31 mouse cellular contexts compared by ENCODE assay signal in the genomic region with DNA sequence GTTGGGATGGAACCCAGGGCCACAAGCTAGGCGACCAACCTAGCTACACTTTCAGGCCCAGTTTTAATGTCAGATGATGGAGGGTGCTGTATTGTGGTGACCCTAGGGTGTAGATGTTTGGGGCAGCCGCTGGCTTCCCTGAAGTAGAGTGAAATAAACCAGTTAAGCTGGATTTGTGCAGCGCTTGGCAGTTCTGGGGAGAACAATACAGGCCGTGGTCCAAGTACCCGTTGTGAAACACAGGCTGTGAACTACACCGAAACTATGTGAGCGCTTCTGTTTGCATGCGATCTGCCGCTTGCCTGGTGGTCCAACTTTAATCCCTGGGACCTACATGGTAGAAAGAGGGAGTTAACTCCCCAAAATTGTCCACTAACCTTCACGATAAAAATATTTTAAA. TPM values are rescaled to one million over a fixed set of nuclear protein-coding genes. Genes with fewer than 3 reads are reported as not detected.
DNase-seq lines count a peak whose midpoint lies in the region; ATAC-seq lines count a peak whose summit lies in the region.
"Had no signal": no experiment of that assay in that cellular context is flagged by ENCODE, and none has a peak within 500 bp of the region (broad histone marks: within the 10 kb centered on the region; RNA-seq: fewer than 3 reads in every experiment).

No protein-coding gene starts in this region.

- H3K9me3 ChIP-seq in heart, embryonic 12.5 days (replicated peaks), result no peaks in the 10 kb centered on the region
- H3K9me3 ChIP-seq in lung, embryonic 16.5 days (ENCODE audit: control insufficient read depth, low read length), result no peaks in the 10 kb centered on the region
- no peaks in the 10 kb centered on the region for H3K9me3 ChIP-seq in midbrain, embryonic 13.5 days
- H3K9me3 ChIP-seq: forebrain, embryonic 13.5 days; G1E; heart, embryonic 15.5 days; intestine, embryonic 15.5 days; limb, embryonic 13.5 days; midbrain, embryonic 12.5 days had no signal

- H3K4me1 ChIP-seq in heart, embryonic 12.5 days (replicated peaks), result peaks cover 18% of the 10 kb centered on the region
- H3K4me1 ChIP-seq in lung, embryonic 16.5 days (replicated peaks; ENCODE audit: control insufficient read depth, insufficient read depth, low read length), result no peaks in the 10 kb centered on the region; the same call in none of the 2 replicates
- peaks cover 4% of the 10 kb centered on the region; the same call in 1 of the 2 replicates for H3K4me1 ChIP-seq in midbrain, embryonic 13.5 days (replicated peaks)
- H3K4me1 ChIP-seq: midbrain, embryonic 12.5 days had no signal

- no peak overlapping the region for H3K9ac ChIP-seq in heart, embryonic 12.5 days
- no peak overlapping the region for H3K9ac ChIP-seq in lung, embryonic 16.5 days (ENCODE audit: low read length)
- H3K9ac ChIP-seq in midbrain, embryonic 13.5 days (replicated peaks), result no peak overlapping the region
- H3K9ac ChIP-seq: forebrain, embryonic 13.5 days; heart, embryonic 15.5 days; intestine, embryonic 15.5 days; limb, embryonic 13.5 days; midbrain, embryonic 12.5 days had no signal

- ATAC-seq in heart, embryonic 12.5 days (ENCODE audit: insufficient number of reproducible peaks, low FRiP score), result no peak
- peak; percentile 56 for ATAC-seq in lung, embryonic 16.5 days (ENCODE audit: low read depth)
- no peak for ATAC-seq in midbrain, embryonic 13.5 days
- ATAC-seq: forebrain, embryonic 13.5 days; hindbrain, embryonic 16.5 days; Patski had no signal

- no peak for DNase-seq in heart, adult 11 months
- DNase-seq in NIH3T3 (ENCODE audit: low read depth), result peak; percentile 71
- DNase-seq in lung, postnatal 4 days, result peak; percentile 59 to 71
- DNase-seq in ovary, adult 18-20 months (ENCODE audit: low spot score), result no peak
- DNase-seq: adrenal gland, postnatal 25 days; cerebellum, adult 18-20 months; cerebellum, postnatal 10 days; gastrocnemius, postnatal 10 days; kidney, adult 8-10 months; kidney, postnatal 10 days; retina, postnatal 1 day; right cerebral cortex, postnatal 14 days; thymus, postnatal 25 days had no signal

- H3K27ac ChIP-seq in heart, embryonic 12.5 days (ENCODE audit: poor library complexity, severe bottlenecking), result 0 out of 2 replicates have a peak overlapping the region, but pooled peaks have one; percentile 11
- H3K27ac ChIP-seq in lung, embryonic 16.5 days (ENCODE audit: low read length), result peak overlapping the region; percentile 26
- no peak overlapping the region for H3K27ac ChIP-seq in midbrain, embryonic 13.5 days
- H3K27ac ChIP-seq: forebrain, embryonic 13.5 days; heart, embryonic 15.5 days; intestine, embryonic 15.5 days; limb, embryonic 13.5 days; midbrain, embryonic 12.5 days had no signal

- H3K27me3 ChIP-seq in heart, embryonic 12.5 days (replicated peaks), result no peaks in the 10 kb centered on the region
- H3K27me3 ChIP-seq in lung, embryonic 16.5 days (ENCODE audit: control insufficient read depth, insufficient read depth, low read depth, low read length), result no peaks in the 10 kb centered on the region
- no peaks in the 10 kb centered on the region for H3K27me3 ChIP-seq in midbrain, embryonic 13.5 days
- H3K27me3 ChIP-seq: forebrain, embryonic 13.5 days; heart, embryonic 15.5 days; limb, embryonic 13.5 days; Patski had no signal

- H3K36me3 ChIP-seq in heart, embryonic 12.5 days, result no peaks in the 10 kb centered on the region
- H3K36me3 ChIP-seq in lung, embryonic 16.5 days (ENCODE audit: control insufficient read depth, insufficient read depth, low read length), result no peaks in the 10 kb centered on the region
- H3K36me3 ChIP-seq in midbrain, embryonic 13.5 days, result no peaks in the 10 kb centered on the region
- H3K36me3 ChIP-seq: G1E; heart, embryonic 15.5 days; intestine, embryonic 15.5 days; limb, embryonic 13.5 days; midbrain, embryonic 12.5 days had no signal

- 82% methylated on average over 10 of the region's 10 CpGs for WGBS in heart, embryonic 12.5 days
- WGBS in lung, embryonic 16.5 days, result 52% methylated on average over 10 of the region's 10 CpGs
- 63% methylated on average over 10 of the region's 10 CpGs for WGBS in midbrain, embryonic 13.5 days

- no peak overlapping the region for H3K4me2 ChIP-seq in heart, embryonic 12.5 days
- H3K4me2 ChIP-seq in lung, embryonic 16.5 days (ENCODE audit: low read depth, low read length), result no peak overlapping the region
- H3K4me2 ChIP-seq in midbrain, embryonic 13.5 days (replicated peaks), result no peak overlapping the region
- H3K4me2 ChIP-seq: forebrain, embryonic 13.5 days; heart, embryonic 15.5 days; intestine, embryonic 15.5 days; limb, embryonic 13.5 days; liver, embryonic 11.5 days; midbrain, embryonic 12.5 days had no signal

- H3K4me3 ChIP-seq in heart, embryonic 12.5 days, result no peak overlapping the region
- no peak overlapping the region for H3K4me3 ChIP-seq in lung, embryonic 16.5 days (ENCODE audit: low read length)
- H3K4me3 ChIP-seq in midbrain, embryonic 13.5 days (replicated peaks), result no peak overlapping the region
- H3K4me3 ChIP-seq: forebrain, embryonic 13.5 days; heart, embryonic 15.5 days; intestine, embryonic 15.5 days; limb, embryonic 13.5 days; midbrain, embryonic 12.5 days had no signal

RNA-seq across cellular contexts. Expression of gene Rhbdf2, which starts 6.1 kb away (rescaled TPM):
- polyA plus RNA-seq in heart, embryonic 12.5 days (2016; fragmentation: Nextera tagmentation; extraction: Ambion mirVana), result 7.5 and 8.1 TPM in 2 replicates
- polyA plus RNA-seq in lung, embryonic 16.5 days (2015; fragmentation: Nextera tagmentation; extraction: Ambion mirVana), result 17.9 and 19.6 TPM in 2 replicates
- polyA plus RNA-seq in midbrain, embryonic 13.5 days (2015; fragmentation: Nextera tagmentation; extraction: Ambion mirVana), result 0.76 and 0.77 TPM in 2 replicates

RNA-seq across cellular contexts. Expression of gene Prcd, which starts 20.4 kb away (rescaled TPM):
- polyA plus RNA-seq in heart, embryonic 12.5 days (2016; fragmentation: Nextera tagmentation; extraction: Ambion mirVana), result 0.73 TPM in 1 of 2 replicates, not detected in the other
- 5.0 and 11.0 TPM in 2 replicates for polyA plus RNA-seq in lung, embryonic 16.5 days (2015; fragmentation: Nextera tagmentation; extraction: Ambion mirVana)
- polyA plus RNA-seq in midbrain, embryonic 13.5 days (2015; fragmentation: Nextera tagmentation; extraction: Ambion mirVana), result 1.0 and 1.2 TPM in 2 replicates

RNA-seq across cellular contexts. Expression of gene Cygb, which starts 21.2 kb away (rescaled TPM):
- 1.3 and 1.4 TPM in 2 replicates for polyA plus RNA-seq in heart, embryonic 12.5 days (2016; fragmentation: Nextera tagmentation; extraction: Ambion mirVana)
- 13.3 TPM in 2 replicates for polyA plus RNA-seq in lung, embryonic 16.5 days (2015; fragmentation: Nextera tagmentation; extraction: Ambion mirVana)
- polyA plus RNA-seq in midbrain, embryonic 13.5 days (2015; fragmentation: Nextera tagmentation; extraction: Ambion mirVana), result 8.8 TPM in 2 replicates

RNA-seq across cellular contexts. Expression of gene Aanat, which starts 46.7 kb away (rescaled TPM):
- polyA plus RNA-seq in heart, embryonic 12.5 days (2016; fragmentation: Nextera tagmentation; extraction: Ambion mirVana), result not detected in 2 replicates
- not detected in 2 replicates for polyA plus RNA-seq in lung, embryonic 16.5 days (2015; fragmentation: Nextera tagmentation; extraction: Ambion mirVana)
- polyA plus RNA-seq in midbrain, embryonic 13.5 days (2015; fragmentation: Nextera tagmentation; extraction: Ambion mirVana), result 0.22 and 0.34 TPM in 2 replicates
- polyA plus RNA-seq: G1E; gonadal fat pad, adult 2 months; heart, embryonic 15.5 days; hindbrain, embryonic 11.5 days; intestine, embryonic 15.5 days; large intestine, adult 2 months; limb, embryonic 13.5 days; liver, embryonic 11.5 days; liver, embryonic 16.5 days; Patski; small intestine, adult 2 months; stomach, embryonic 14.5 days had no signal

RNA-seq across cellular contexts. Expression of gene Ube2o, which starts 51.7 kb away (rescaled TPM):
- polyA plus RNA-seq in heart, embryonic 12.5 days (2016; fragmentation: Nextera tagmentation; extraction: Ambion mirVana), result 18.1 and 19.9 TPM in 2 replicates
- 5.2 and 5.8 TPM in 2 replicates for polyA plus RNA-seq in lung, embryonic 16.5 days (2015; fragmentation: Nextera tagmentation; extraction: Ambion mirVana)
- 12.3 and 12.7 TPM in 2 replicates for polyA plus RNA-seq in midbrain, embryonic 13.5 days (2015; fragmentation: Nextera tagmentation; extraction: Ambion mirVana)

Comparison
In these comparisons a context has a peak if more than half of its experiments do, and no peak if none do; other contexts are left out.
1. DNase-seq: peak in NIH3T3 (single experiment) and lung, postnatal 4 days (2 of 2); none in heart, adult 11 months (single experiment) and ovary, adult 18-20 months (single experiment).